Mouse (Mus musculus) stomach, postnatal 0 days (tissue): Measurements from ENCODE around the gene Lrrc2.

ENCODE experiments used
- CTCF ChIP-seq: IDR thresholded peaks from 2 replicates; pipeline ENCODE4 v1.5.1; 2016; ENCODE audit warnings: antibody characterized with exemption, low read depth, mild to moderate bottlenecking, moderate library complexity
- EP300 ChIP-seq: optimal IDR thresholded peaks from 2 replicates; pipeline ENCODE3; 2016; ENCODE audit warnings: antibody characterized with exemption

DNA sequence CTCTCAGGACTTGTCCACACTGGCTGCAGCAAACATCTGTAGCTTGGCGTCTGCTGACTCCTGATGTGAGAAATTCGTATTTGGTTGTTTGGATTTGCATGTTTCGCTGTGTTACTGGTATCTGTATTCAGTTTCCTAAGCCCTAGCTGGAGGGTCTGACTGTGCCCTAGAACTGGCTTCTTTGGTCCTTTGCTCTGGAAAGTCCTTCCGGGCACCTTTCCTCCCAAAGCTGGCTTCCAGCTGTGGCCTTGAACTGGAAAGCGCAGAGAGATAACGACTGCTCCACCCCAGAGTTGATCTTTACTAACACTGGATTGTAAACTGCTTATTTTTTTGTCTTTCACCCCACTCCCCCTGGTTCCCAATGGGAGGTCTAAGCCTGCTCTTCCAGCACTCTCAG lies 3.4 kb upstream of the Lrrc2 start:
- TF ChIP-seq CTCF (no peak), EP300 (no peak)
